Mouse (Mus musculus): ENCODE measurements around the gene Vmn1r56. TPM values are rescaled to one million over a fixed set of nuclear protein-coding genes. Genes with fewer than 3 reads are reported as not detected.
"Not testable (repeated sequence)": the region's sequence is repeated elsewhere in the genome, so short reads cannot be mapped to it uniquely, and the experiment has no call there.

Vmn1r56 gene
- polyA plus RNA-seq (2015; fragmentation: Nextera tagmentation; extraction: Ambion mirVana) = not detected in 2 replicates

- not testable (repeated sequence) for ATAC-seq (ENCODE audit: low read depth); H3K9ac ChIP-seq (ENCODE audit: low read length); H3K36me3 ChIP-seq (ENCODE audit: control insufficient read depth, insufficient read depth, low read length)
These were observed at the start of gene Vmn1r56 for GRCm38 (mm10) chr7:5196647-5197046. Gene Vmn1r56, minus strand, starts transcription at chr7:5196747.

GRCm38 (mm10) chr7:5218193-5218592 is 21.6 kb upstream of the Vmn1r56 start, which contains the start of gene Vmn1r57:
Gene Vmn1r57, plus strand, starts transcription at chr7:5218493.
- H3K27me3 ChIP-seq (ENCODE audit: control insufficient read depth, insufficient read depth, low read depth, low read length); H3K4me3 ChIP-seq (ENCODE audit: low read length); H3K36me3 ChIP-seq (ENCODE audit: control insufficient read depth, insufficient read depth, low read length); H3K9me3 ChIP-seq (ENCODE audit: control insufficient read depth, low read length); H3K9ac ChIP-seq (ENCODE audit: low read length); H3K4me1 ChIP-seq (replicated peaks; ENCODE audit: control insufficient read depth, insufficient read depth, low read length); H3K4me2 ChIP-seq (ENCODE audit: low read depth, low read length); ATAC-seq (ENCODE audit: low read depth); H3K27ac ChIP-seq (ENCODE audit: low read length): not testable (repeated sequence)
- WGBS = 44% methylated on average over 1 of the region's 1 CpGs

More at GRCm38 (mm10) chr7:5196647-5197046, at the start of gene Vmn1r56:
- not testable (repeated sequence) for H3K9me3 ChIP-seq (ENCODE audit: control insufficient read depth, low read length); H3K4me1 ChIP-seq (replicated peaks; ENCODE audit: control insufficient read depth, insufficient read depth, low read length); H3K4me2 ChIP-seq (ENCODE audit: low read depth, low read length); H3K4me3 ChIP-seq (ENCODE audit: low read length); H3K27ac ChIP-seq (ENCODE audit: low read length); H3K27me3 ChIP-seq (ENCODE audit: control insufficient read depth, insufficient read depth, low read depth, low read length)

- not testable (repeated sequence) for H3K9ac ChIP-seq (ENCODE audit: low read length); ATAC-seq (ENCODE audit: low read depth); H3K36me3 ChIP-seq (ENCODE audit: control insufficient read depth, insufficient read depth, low read length); H3K4me2 ChIP-seq (ENCODE audit: low read depth, low read length); H3K27ac ChIP-seq (ENCODE audit: low read length); H3K9me3 ChIP-seq (ENCODE audit: control insufficient read depth, low read length); H3K27me3 ChIP-seq (ENCODE audit: control insufficient read depth, insufficient read depth, low read depth, low read length); H3K4me1 ChIP-seq (replicated peaks; ENCODE audit: control insufficient read depth, insufficient read depth, low read length); H3K4me3 ChIP-seq (ENCODE audit: low read length)
These were observed 47.0 kb downstream of the Vmn1r56 start, which contains the start of gene Vmn1r55 for GRCm38 (mm10) chr7:5149570-5149969. Gene Vmn1r55, minus strand, starts transcription at chr7:5149670.

Other genes starting within 250 kb of the Vmn1r56 start
- gene Sbk2, start 232.3 kb downstream of the Vmn1r56 start, polyA plus RNA-seq (2015; fragmentation: Nextera tagmentation; extraction: Ambion mirVana) = 0.85 and 1.0 TPM in 2 replicates
- 0.72 and 1.0 TPM in 2 replicates for gene Sbk3, start 225.6 kb downstream of the Vmn1r56 start, polyA plus RNA-seq (2015; fragmentation: Nextera tagmentation; extraction: Ambion mirVana)
- gene Zfp579, start 200.6 kb downstream of the Vmn1r56 start, polyA plus RNA-seq (2015; fragmentation: Nextera tagmentation; extraction: Ambion mirVana) = 32.3 and 35.0 TPM in 2 replicates
- 19.3 and 21.4 TPM in 2 replicates for gene Zfp524, start 182.3 kb downstream of the Vmn1r56 start, polyA plus RNA-seq (2015; fragmentation: Nextera tagmentation; extraction: Ambion mirVana)
- gene Fiz1, start 182.1 kb downstream of the Vmn1r56 start, polyA plus RNA-seq (2015; fragmentation: Nextera tagmentation; extraction: Ambion mirVana) = 33.1 and 34.5 TPM in 2 replicates
- 1.2 and 1.3 TPM in 2 replicates for gene Gm44973, start 181.3 kb downstream of the Vmn1r56 start, polyA plus RNA-seq (2015; fragmentation: Nextera tagmentation; extraction: Ambion mirVana)
- gene Zfp865, start 176.4 kb downstream of the Vmn1r56 start, polyA plus RNA-seq (2015; fragmentation: Nextera tagmentation; extraction: Ambion mirVana) = 5.5 and 5.7 TPM in 2 replicates
- gene Ccdc106, start 176.2 kb downstream of the Vmn1r56 start, polyA plus RNA-seq (2015; fragmentation: Nextera tagmentation; extraction: Ambion mirVana) = 5.3 and 5.5 TPM in 2 replicates
- not detected in 2 replicates for gene 4632433K11Rik, start 162.6 kb downstream of the Vmn1r56 start, polyA plus RNA-seq (2015; fragmentation: Nextera tagmentation; extraction: Ambion mirVana)
- 4.9 and 7.0 TPM in 2 replicates for gene Zfp784, start 158.3 kb downstream of the Vmn1r56 start, polyA plus RNA-seq (2015; fragmentation: Nextera tagmentation; extraction: Ambion mirVana)
- gene Zfp580, start 145.2 kb downstream of the Vmn1r56 start, polyA plus RNA-seq (2015; fragmentation: Nextera tagmentation; extraction: Ambion mirVana) = 26.7 and 27.0 TPM in 2 replicates
- gene U2af2, start 134.6 kb downstream of the Vmn1r56 start, polyA plus RNA-seq (2015; fragmentation: Nextera tagmentation; extraction: Ambion mirVana) = 109 and 110 TPM in 2 replicates
- gene Epn1, start 116.5 kb downstream of the Vmn1r56 start, polyA plus RNA-seq (2015; fragmentation: Nextera tagmentation; extraction: Ambion mirVana) = 53.8 and 54.8 TPM in 2 replicates
- gene Rfpl4, start 79.8 kb downstream of the Vmn1r56 start, polyA plus RNA-seq (2015; fragmentation: Nextera tagmentation; extraction: Ambion mirVana) = not detected in 2 replicates
- 0.43 and 0.51 TPM in 2 replicates for gene Rasl2-9, start 70.8 kb downstream of the Vmn1r56 start, polyA plus RNA-seq (2015; fragmentation: Nextera tagmentation; extraction: Ambion mirVana)
- not detected in 2 replicates for gene Vmn1r55, start 47.1 kb downstream of the Vmn1r56 start, polyA plus RNA-seq (2015; fragmentation: Nextera tagmentation; extraction: Ambion mirVana)
- not detected in 2 replicates for gene Vmn1r57, start 21.7 kb upstream of the Vmn1r56 start, polyA plus RNA-seq (2015; fragmentation: Nextera tagmentation; extraction: Ambion mirVana)
- not detected in 2 replicates for gene Gm5065, start 153.8 kb upstream of the Vmn1r56 start, polyA plus RNA-seq (2015; fragmentation: Nextera tagmentation; extraction: Ambion mirVana)
- not detected in 2 replicates for gene Nlrp2, start 154.3 kb upstream of the Vmn1r56 start, polyA plus RNA-seq (2015; fragmentation: Nextera tagmentation; extraction: Ambion mirVana)
- gene Vmn1r58, start 216.6 kb upstream of the Vmn1r56 start, polyA plus RNA-seq (2015; fragmentation: Nextera tagmentation; extraction: Ambion mirVana) = not detected in 2 replicates

All from lung, embryonic 16.5 days (tissue).